Mouse (Mus musculus) lung, embryonic 14.5 days (tissue): ENCODE measurements around the gene Dhx33. TPM values are rescaled to one million over a fixed set of nuclear protein-coding genes. Genes with fewer than 3 reads are reported as not detected.
A peak's percentile ranks its signal among the peaks of the same experiment; 100 is the strongest.

Experiments used
- ATAC-seq: fragments of 200-750 bp; cut with Nextera tagmentation; 2 replicates; pipeline ENCODE4 v1.8.0; 2017; ENCODE audit warnings: mild to moderate bottlenecking, moderate TSS enrichment, moderate library complexity; ENCODE audit not compliant: insufficient read depth
- DNase-seq: peaks from one replicate; pipeline ENCODE4 v3.0.0-alpha.2; 2015
- H3K27ac ChIP-seq: fragments of 300-500 bp; sonication (generic); 2 replicates; pipeline ENCODE4 v1.5.1; 2014; ENCODE audit warnings: low read depth, mild to moderate bottlenecking, moderate library complexity
- H3K27me3 ChIP-seq: fragments of 300-500 bp; sonication (generic); 2 replicates; pipeline ENCODE4 v1.6.1; 2014; ENCODE audit warnings: low read length, control low read depth; ENCODE audit not compliant: insufficient read depth
- H3K36me3 ChIP-seq: fragments of 300-500 bp; sonication (generic); 2 replicates; pipeline ENCODE4 v1.6.1; 2014; ENCODE audit warnings: control low read depth; ENCODE audit not compliant: insufficient read depth
- H3K4me1 ChIP-seq: fragments of 300-500 bp; sonication (generic); 2 replicates; pipeline ENCODE4 v1.6.1; 2014; ENCODE audit warnings: antibody characterized with exemption, control low read depth; ENCODE audit not compliant: insufficient read depth
- H3K4me2 ChIP-seq: fragments of 300-500 bp; sonication (generic); 2 replicates; pipeline ENCODE4 v1.6.1; 2014; ENCODE audit warnings: mild to moderate bottlenecking
- H3K4me3 ChIP-seq: fragments of 300-500 bp; sonication (generic); 2 replicates; pipeline ENCODE4 v1.5.1; 2014; ENCODE audit warnings: low read depth, low read length
- H3K9ac ChIP-seq: fragments of 300-500 bp; sonication (generic); 2 replicates; pipeline ENCODE4 v1.6.1; 2014
- H3K9me3 ChIP-seq: fragments of 300-500 bp; sonication (generic); 2 replicates; pipeline ENCODE4 v1.6.1; 2016; ENCODE audit warnings: low read depth, low read length, control low read depth
- CTCF ChIP-seq: IDR thresholded peaks from 2 replicates; pipeline ENCODE4 v1.5.1; 2016; ENCODE audit warnings: antibody characterized with exemption, low read depth
- WGBS: fragments of 180-500 bp; shearing (Covaris S2); extraction: QIAGEN DNeasy Blood & Tissue Kit; methylation state at CpG from one replicate; pipeline ENCODE4 v1.1.7; 2014; 5-methylcytosine and 5-hydroxymethylcytosine counted together
- polyA plus RNA-seq: library from polyadenylated mRNA; unstranded; fragments of >200 nt; fragmentation: Nextera tagmentation; extraction: Ambion mirVana; gene quantifications from 2 replicates; pipeline ENCODE4 v1.2.1, GENCODE M21; 2014

Gene Dhx33
- polyA plus RNA-seq, 1 experiment from 2014 or later: 27.7 TPM

DNA sequence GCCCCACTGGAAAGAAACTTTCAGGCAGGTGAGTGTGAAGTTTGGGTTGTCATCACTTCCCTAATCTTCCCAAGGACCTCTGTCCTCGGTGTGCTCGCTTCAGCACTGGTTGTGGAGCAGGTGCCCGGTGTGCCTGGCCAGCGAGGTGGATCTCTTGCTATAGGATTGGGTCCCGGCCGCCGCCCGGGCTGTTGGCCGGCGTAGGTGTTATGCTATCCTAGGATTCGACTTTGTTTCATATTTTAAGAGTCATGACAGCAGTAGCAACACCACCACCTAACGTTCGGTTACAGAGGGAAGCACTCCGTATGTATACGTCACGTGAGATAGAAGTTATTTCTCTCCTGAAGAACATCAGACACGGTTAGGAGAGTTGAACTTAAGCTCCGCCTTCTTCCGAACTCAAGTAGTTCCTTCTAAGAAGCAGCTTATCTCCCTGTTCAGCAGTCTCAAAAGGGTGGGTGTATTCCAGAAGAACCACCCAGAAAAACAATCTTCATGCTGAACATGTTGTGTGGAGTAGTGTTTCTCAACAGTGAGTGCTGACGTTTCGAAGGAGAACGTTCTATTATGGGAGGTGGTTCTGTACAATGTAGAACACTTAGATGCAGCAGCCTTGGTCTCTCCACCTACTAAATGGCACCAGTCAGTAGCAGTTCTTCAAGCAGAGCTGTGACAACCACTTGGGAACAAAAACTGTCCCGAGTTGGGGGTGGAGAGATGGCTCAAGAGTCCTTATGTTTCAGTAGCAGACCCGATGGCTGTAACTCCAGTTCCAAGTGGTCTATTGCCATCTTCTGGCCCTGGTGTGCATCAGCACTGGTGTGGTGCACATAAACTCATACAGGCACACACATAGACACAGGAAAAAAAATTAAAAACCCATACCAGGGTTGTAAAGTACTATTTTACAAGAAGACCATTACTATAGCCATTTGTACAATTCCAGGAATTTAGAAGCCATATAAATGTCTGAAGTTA lies 33.4 kb downstream of the Dhx33 start:
- peak overlapping the region; percentile 71 for H3K4me3 ChIP-seq
- H3K9ac ChIP-seq: peak overlapping the region; percentile 60
- DNase-seq (peak; percentile 26), ATAC-seq (peak; percentile 19)
- H3K9me3 ChIP-seq: no peaks in the 10 kb centered on the region
- 13% methylated on average over 24 of the region's 24 CpGs for WGBS
- TF ChIP-seq CTCF: no peak
- H3K36me3 ChIP-seq: peaks cover 48% of the 10 kb centered on the region
- no peaks in the 10 kb centered on the region for H3K27me3 ChIP-seq
- peak overlapping the region; percentile 84 for H3K4me2 ChIP-seq
- peak overlapping the region; percentile 83 for H3K27ac ChIP-seq
- H3K4me1 ChIP-seq: peaks cover 6% of the 10 kb centered on the region; the same call in 1 of the 2 replicates

DNA sequence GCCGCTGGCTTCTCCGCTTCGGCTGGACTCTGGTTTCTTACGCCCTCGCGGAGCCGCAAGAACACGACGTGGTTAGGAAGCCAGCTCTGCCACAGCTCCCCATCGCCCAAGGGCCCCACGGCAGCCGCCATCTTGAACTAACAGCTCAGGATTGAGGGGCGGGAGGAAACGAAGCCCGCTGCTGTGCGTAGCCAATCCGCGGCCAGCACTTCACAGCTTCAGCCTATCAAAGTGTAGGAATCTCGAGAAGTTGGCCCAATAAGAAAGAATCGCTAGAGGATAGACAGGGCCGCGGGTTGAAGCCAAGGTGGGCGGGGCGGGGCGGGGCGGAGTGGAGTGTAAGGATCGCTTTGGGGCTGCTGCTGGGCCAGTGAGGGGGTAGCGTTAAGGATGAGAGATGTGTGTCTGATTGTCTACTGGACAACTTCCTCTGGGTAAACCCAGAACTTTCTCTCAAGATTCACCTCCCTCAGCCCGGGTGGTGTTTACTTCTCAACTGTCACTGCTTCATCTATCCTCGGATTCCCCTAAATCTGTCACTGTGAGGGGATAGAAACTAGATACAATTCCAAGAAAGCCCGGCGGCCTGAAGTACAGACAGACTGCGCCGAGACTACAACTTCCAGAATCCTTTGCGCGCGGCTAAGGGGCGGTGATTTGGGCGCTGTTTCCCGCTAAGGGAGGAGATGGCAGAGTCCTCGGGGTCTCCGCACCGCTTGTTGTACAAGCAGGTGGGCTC lies 34.2 kb downstream of the Dhx33 start, which contains the start of the genes Nup88 and Rpain:
Nup88 (minus strand) TSS at position 153 of the 739 bp plus-strand sequence.
Rpain (plus strand) TSS at position 393 of the 739 bp plus-strand sequence.
- Histone ChIP-seq H3K27me3 (no peaks in the 10 kb centered on the region), H3K36me3 (peaks cover 48% of the 10 kb centered on the region), H3K4me3 (peak within 1 kb of the TSS; percentile 71), H3K9me3 (no peaks in the 10 kb centered on the region), H3K4me2 (peak within 1 kb of the TSS; percentile 85), H3K9ac (peak within 1 kb of the TSS; percentile 74), H3K27ac (peak within 1 kb of the TSS; percentile 83), H3K4me1 (peaks cover 6% of the 10 kb centered on the region; the same call in 1 of the 2 replicates)
- DNase-seq (peak; percentile 97), ATAC-seq (peak; percentile 99)
- under 1% methylated on average over 43 of the region's 43 CpGs for WGBS
- TF ChIP-seq CTCF: no peak

DNA sequence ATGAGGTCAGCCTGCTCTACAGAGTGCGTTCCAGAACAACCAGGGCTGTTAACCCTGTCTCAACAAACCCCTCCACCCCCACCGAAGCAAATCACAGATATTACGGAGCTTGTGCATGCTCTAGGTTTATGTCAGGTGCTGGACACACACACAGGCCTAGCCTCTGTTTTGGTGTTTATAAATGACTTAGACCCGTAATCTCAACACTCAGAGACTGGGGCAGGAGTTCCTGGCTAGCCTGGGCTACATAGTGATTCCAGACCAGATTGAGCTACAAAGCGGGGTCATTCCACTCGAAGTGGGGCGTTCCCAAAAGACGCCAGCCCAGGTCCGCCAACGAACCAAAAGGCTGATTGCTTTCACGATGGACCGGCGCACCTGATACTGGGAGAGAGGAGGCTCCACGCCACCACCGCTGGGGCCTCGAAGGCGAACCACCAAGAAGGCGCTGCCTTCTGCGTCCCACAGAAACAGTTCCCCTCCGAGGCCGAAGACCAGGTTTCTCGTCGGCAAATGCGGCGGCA lies 34.9 kb downstream of the Dhx33 start:
- H3K27me3 ChIP-seq: no peaks in the 10 kb centered on the region
- H3K9ac ChIP-seq: peak overlapping the region; percentile 74
- H3K4me2 ChIP-seq: peak overlapping the region; percentile 85
- peak; percentile 14; the same call in 1 of the 2 replicates for ATAC-seq
- under 1% methylated on average over 25 of the region's 25 CpGs for WGBS
- peak overlapping the region; percentile 58 for H3K27ac ChIP-seq
- H3K36me3 ChIP-seq: peaks cover 48% of the 10 kb centered on the region
- no peak for TF ChIP-seq CTCF
- H3K4me1 ChIP-seq: peaks cover 6% of the 10 kb centered on the region; the same call in 1 of the 2 replicates
- no peaks in the 10 kb centered on the region for H3K9me3 ChIP-seq
- DNase-seq: peak; percentile 36
- peak overlapping the region; percentile 71 for H3K4me3 ChIP-seq

DNA sequence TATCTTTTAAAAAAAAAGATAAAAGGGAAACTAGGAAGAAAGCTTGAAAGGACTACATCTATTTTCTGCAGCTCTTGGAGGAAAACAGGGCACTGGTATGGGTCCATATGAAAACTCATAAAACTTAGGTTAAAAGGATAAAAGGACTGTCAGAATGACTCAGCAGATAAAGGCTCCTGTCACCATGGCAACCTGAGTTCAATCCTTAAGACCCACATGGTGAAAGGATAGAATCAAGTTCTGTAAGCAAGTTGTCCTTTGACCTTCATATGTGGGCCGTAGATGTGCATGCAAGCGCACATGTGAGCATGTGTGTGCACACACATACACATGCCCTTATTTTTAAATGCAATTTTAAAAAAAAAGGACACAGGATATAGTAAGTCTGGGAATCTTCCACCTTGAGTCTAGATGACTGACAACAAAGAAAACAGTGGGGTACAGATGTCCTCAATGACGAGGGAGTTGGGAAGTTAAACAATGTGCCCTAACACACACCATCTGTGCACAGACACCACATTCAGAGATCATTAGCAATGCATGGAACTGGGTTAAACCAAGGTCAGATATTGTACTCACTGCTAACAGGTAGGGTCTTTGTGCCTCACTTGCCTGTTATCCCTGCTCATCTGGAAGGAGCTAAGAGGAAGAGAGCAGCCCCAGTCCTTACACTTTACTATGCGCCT lies 39.9 kb downstream of the Dhx33 start:
- Histone ChIP-seq H3K4me3 (no peak overlapping the region), H3K4me1 (peaks cover 3% of the 10 kb centered on the region; the same call in 1 of the 2 replicates), H3K27ac (no peak overlapping the region), H3K27me3 (no peaks in the 10 kb centered on the region), H3K9me3 (no peaks in the 10 kb centered on the region), H3K36me3 (peaks cover 74% of the 10 kb centered on the region), H3K4me2 (no peak overlapping the region), H3K9ac (no peak overlapping the region)
- TF ChIP-seq CTCF: no peak
- ATAC-seq (no peak), DNase-seq (no peak)
- 80% methylated on average over 4 of the region's 4 CpGs for WGBS

DNA sequence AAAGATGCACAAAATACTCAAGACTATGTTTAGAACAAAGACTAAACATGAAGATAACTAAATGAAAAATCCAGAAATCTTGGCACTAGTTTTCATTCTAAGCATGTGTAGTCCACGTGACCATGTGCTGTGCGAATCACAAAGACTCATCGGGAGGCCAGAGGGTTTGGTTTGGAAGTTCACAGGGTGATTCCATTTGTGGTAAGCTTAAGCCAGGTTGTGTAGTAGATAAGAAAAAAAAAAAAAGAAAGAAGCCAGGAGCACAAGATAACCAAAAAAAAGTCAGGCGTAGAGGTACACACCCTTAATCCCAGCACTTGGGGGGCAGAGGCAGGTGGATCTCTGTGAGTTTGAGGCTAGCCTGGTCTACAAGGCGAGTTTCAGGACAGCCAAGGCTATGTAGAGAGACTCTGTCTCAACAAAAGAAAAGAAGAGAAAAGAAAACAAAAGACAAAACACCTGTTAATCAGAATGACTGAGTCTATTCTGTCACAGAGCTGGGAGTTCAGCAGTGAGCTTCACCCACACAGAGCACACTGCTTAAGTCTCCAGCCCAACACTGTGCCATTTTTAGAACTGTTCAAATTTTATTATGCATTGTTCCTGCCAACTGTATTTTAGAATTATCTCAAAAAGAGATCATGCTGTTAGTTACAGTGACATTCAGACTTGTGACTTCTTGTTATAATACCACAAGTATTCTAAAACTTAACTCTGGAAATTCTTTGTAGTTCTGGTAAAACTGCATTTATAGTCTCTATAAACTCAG lies 43.3 kb downstream of the Dhx33 start:
- Histone ChIP-seq H3K36me3 (peaks cover 93% of the 10 kb centered on the region), H3K4me3 (no peak overlapping the region)
- ATAC-seq: no peak

DNA sequence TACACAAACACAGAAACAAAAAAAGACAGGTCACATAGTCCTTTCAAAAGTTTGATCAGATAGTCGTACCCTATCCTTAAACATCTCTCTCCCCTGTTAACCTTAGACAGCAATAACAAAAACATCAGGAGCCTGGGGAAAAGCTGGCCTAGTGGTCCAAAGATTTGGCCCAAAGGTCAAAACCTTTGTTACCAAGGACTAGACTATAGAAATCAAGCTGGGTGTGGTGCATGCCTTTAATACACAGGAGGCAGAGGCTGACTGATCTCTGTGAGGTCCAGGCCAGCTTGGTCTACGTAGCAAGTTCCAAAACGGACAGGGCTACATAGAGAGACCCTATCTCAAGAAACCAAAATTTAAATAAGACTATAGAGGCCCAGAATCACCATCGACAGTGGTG lies 49.5 kb downstream of the Dhx33 start:
- Histone ChIP-seq H3K27ac (no peak overlapping the region), H3K36me3 (peaks cover 98% of the 10 kb centered on the region), H3K4me2 (no peak overlapping the region), H3K9me3 (no peaks in the 10 kb centered on the region), H3K4me3 (no peak overlapping the region), H3K9ac (no peak overlapping the region), H3K27me3 (no peaks in the 10 kb centered on the region), H3K4me1 (no peaks in the 10 kb centered on the region)
- WGBS: 89% methylated on average over 4 of the region's 4 CpGs
- DNase-seq (no peak), ATAC-seq (no peak)
- TF ChIP-seq CTCF: no peak

More for the DNA sequence above, 43.3 kb downstream of the Dhx33 start:
- Histone ChIP-seq H3K9ac (no peak overlapping the region), H3K27ac (no peak overlapping the region), H3K4me2 (no peak overlapping the region), H3K4me1 (no peaks in the 10 kb centered on the region), H3K9me3 (no peaks in the 10 kb centered on the region), H3K27me3 (no peaks in the 10 kb centered on the region)
- WGBS: 93% methylated on average over 5 of the region's 5 CpGs
- no peak for DNase-seq
- TF ChIP-seq CTCF: no peak
